In the genomic region with DNA sequence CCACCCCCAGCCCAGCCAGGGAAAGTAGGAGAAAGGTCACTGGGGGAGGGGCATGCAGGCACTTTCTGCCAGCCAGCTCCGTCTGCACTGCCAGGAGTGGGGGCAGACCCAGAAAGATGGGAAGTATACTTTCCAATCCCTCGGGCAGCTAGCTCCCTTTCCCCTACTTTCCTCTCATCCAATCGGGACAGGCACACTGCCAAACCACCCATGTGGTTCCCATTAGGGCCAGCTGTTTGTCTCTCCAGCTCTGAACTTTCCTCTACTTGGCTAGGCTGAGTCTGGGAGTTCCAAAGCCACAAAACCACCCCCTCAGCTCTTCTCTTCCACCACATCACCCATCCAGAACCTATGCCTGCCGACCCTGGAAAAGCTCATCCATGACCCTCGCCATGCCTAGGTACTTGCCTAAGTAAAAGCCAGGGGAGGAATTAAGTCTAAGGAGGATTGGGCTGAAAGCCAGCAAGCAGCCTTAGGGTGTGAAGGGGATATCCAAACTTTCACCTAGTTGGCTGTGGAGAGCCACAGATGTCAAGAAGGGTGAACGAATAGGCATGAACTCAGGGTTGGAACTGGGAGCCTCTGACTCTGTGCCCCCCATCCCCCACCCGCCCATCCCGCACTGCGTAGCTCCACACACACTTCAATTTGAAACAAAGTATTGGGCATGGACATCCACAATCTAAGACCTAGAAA, we compare ENCODE assay signal across 8 mouse cellular contexts. TPM values are rescaled to one million over a fixed set of nuclear protein-coding genes. Genes with fewer than 3 reads are reported as not detected.
A peak's percentile ranks its signal among the peaks of the same experiment; 100 is the strongest.
DNase-seq lines count a peak whose midpoint lies in the region; ATAC-seq lines count a peak whose summit lies in the region.

No protein-coding gene starts in this region.

- H3K9ac ChIP-seq in forebrain, embryonic 16.5 days (replicated peaks; ENCODE audit: low read depth, low read length): no peak overlapping the region
- peak overlapping the region; percentile 71 for H3K9ac ChIP-seq in liver, embryonic 13.5 days

- peak; percentile 88 for ATAC-seq in forebrain, embryonic 16.5 days
- peak; percentile 30; the same call in 1 of the 2 replicates for ATAC-seq in liver, embryonic 13.5 days (ENCODE audit: low read depth)
- no peak for ATAC-seq in megakaryocyte-erythroid progenitor cell, adult 5-6 weeks (replicated peaks; ENCODE audit: low FRiP score, low TSS enrichment, poor library complexity, severe bottlenecking)

- H3K27ac ChIP-seq in forebrain, embryonic 16.5 days (ENCODE audit: low read length): peak overlapping the region; percentile 57; the same call in 1 of the 2 replicates
- peak overlapping the region; percentile 77 for H3K27ac ChIP-seq in liver, embryonic 13.5 days

- DNase-seq in ES-CJ7 (ENCODE audit: low read depth, low spot score): peak; percentile 22
- DNase-seq in cerebellum, adult 18-20 months: peak; percentile 40 to 42
- DNase-seq in heart, postnatal 14 days: peak; percentile 95 to 98
- DNase-seq in large intestine, adult 2 months (ENCODE audit: low read depth, low spot score): peak; percentile 67
- DNase-seq in liver, embryonic 13.5 days: no peak
- peak; percentile 94 for DNase-seq in ovary, postnatal 10 days (ENCODE audit: low spot score)

- no peaks in the 10 kb centered on the region for H3K27me3 ChIP-seq in forebrain, embryonic 16.5 days (replicated peaks; ENCODE audit: control insufficient read depth, insufficient read depth, low read length)
- H3K27me3 ChIP-seq in liver, embryonic 13.5 days: 0 out of 2 replicates have a peak, but pooled peaks cover 3% of the 10 kb centered on the region

- 46% methylated on average over 9 of the region's 9 CpGs for WGBS in forebrain, embryonic 16.5 days
- WGBS in large intestine, adult 2 months: 18% methylated on average over 9 of the region's 9 CpGs
- WGBS in liver, embryonic 13.5 days (ENCODE audit: insufficient replicate concordance): 38% methylated on average over 9 of the region's 9 CpGs

- H3K4me3 ChIP-seq in forebrain, embryonic 16.5 days (replicated peaks; ENCODE audit: low read length): no peak overlapping the region
- peak overlapping the region; percentile 66 for H3K4me3 ChIP-seq in liver, embryonic 13.5 days (replicated peaks)

- peak overlapping the region; percentile 37 for H3K4me2 ChIP-seq in forebrain, embryonic 16.5 days (ENCODE audit: low read length)
- peak overlapping the region; percentile 87 for H3K4me2 ChIP-seq in liver, embryonic 13.5 days

- H3K9me3 ChIP-seq in forebrain, embryonic 16.5 days (ENCODE audit: control insufficient read depth, low read length): no peaks in the 10 kb centered on the region
- H3K9me3 ChIP-seq in liver, embryonic 13.5 days (replicated peaks): no peaks in the 10 kb centered on the region

- peaks cover 26% of the 10 kb centered on the region for H3K4me1 ChIP-seq in forebrain, embryonic 16.5 days (replicated peaks; ENCODE audit: control insufficient read depth, insufficient read depth, low read length)
- H3K4me1 ChIP-seq in liver, embryonic 13.5 days (replicated peaks): peaks cover 53% of the 10 kb centered on the region

- H3K36me3 ChIP-seq in forebrain, embryonic 16.5 days (ENCODE audit: control insufficient read depth, insufficient read depth): no peaks in the 10 kb centered on the region
- peaks cover 42% of the 10 kb centered on the region for H3K36me3 ChIP-seq in liver, embryonic 13.5 days

- intact Hi-C loops in heart, postnatal 14 days (cut with DNase I): loop anchor here (2.0 to 10.0 kb wide), 2 partner anchors 15 to 1545 kb away; no protein-coding TSS in a partner anchor

RNA-seq across cellular contexts. Expression of gene Angptl4, which starts 2.2 kb away (rescaled TPM):
- polyA plus RNA-seq in forebrain, embryonic 16.5 days (2015; fragmentation: Nextera tagmentation; extraction: Ambion mirVana): 15.5 and 16.2 TPM in 2 replicates
- total RNA-seq in heart, postnatal 14 days (2021): 10 to 100 TPM; 20.5 to 31.6 TPM
- 21.9 and 75.2 TPM in 2 replicates for polyA plus RNA-seq in large intestine, adult 2 months (2012; rRNA removed)
- 18.9 and 20.2 TPM in 2 replicates for polyA plus RNA-seq in liver, embryonic 13.5 days (2015; fragmentation: Nextera tagmentation; extraction: Ambion mirVana)
- total RNA-seq in megakaryocyte-erythroid progenitor cell, adult 5-6 weeks (2014; fragmentation: Nextera tagmentation): 14.9 and 18.2 TPM in 2 replicates
- total RNA-seq in megakaryocyte-erythroid progenitor cell, adult 5-6 weeks (2017): 13.0 and 17.1 TPM in 2 replicates

RNA-seq across cellular contexts. Expression of gene Rab11b, which starts 19.1 kb away (rescaled TPM):
- polyA plus RNA-seq in forebrain, embryonic 16.5 days (2015; fragmentation: Nextera tagmentation; extraction: Ambion mirVana): 411 and 469 TPM in 2 replicates
- total RNA-seq in heart, postnatal 14 days (2021): 100 to 1,000 TPM; 271 to 275 TPM
- 268 and 292 TPM in 2 replicates for polyA plus RNA-seq in large intestine, adult 2 months (2012; rRNA removed)
- polyA plus RNA-seq in liver, embryonic 13.5 days (2015; fragmentation: Nextera tagmentation; extraction: Ambion mirVana): 117 and 123 TPM in 2 replicates
- total RNA-seq in megakaryocyte-erythroid progenitor cell, adult 5-6 weeks (2014; fragmentation: Nextera tagmentation): 98.0 and 144 TPM in 2 replicates
- 27.5 and 33.0 TPM in 2 replicates for total RNA-seq in megakaryocyte-erythroid progenitor cell, adult 5-6 weeks (2017)

RNA-seq across cellular contexts. Expression of gene Kank3, which starts 30.9 kb away (rescaled TPM):
- polyA plus RNA-seq in forebrain, embryonic 16.5 days (2015; fragmentation: Nextera tagmentation; extraction: Ambion mirVana): 40.5 and 45.4 TPM in 2 replicates
- 100 to 1,000 TPM in 1 of 2 experiments, 10 to 100 TPM in 1; 96.9 to 104 TPM for total RNA-seq in heart, postnatal 14 days (2021)
- 19.7 and 22.0 TPM in 2 replicates for polyA plus RNA-seq in large intestine, adult 2 months (2012; rRNA removed)
- polyA plus RNA-seq in liver, embryonic 13.5 days (2015; fragmentation: Nextera tagmentation; extraction: Ambion mirVana): 8.1 and 8.9 TPM in 2 replicates
- 12.0 and 19.7 TPM in 2 replicates for total RNA-seq in megakaryocyte-erythroid progenitor cell, adult 5-6 weeks (2014; fragmentation: Nextera tagmentation)
- 1.6 and 2.4 TPM in 2 replicates for total RNA-seq in megakaryocyte-erythroid progenitor cell, adult 5-6 weeks (2017)

RNA-seq across cellular contexts. Expression of gene Rps28, which starts 44.9 kb away (rescaled TPM):
- 480 and 560 TPM in 2 replicates for polyA plus RNA-seq in forebrain, embryonic 16.5 days (2015; fragmentation: Nextera tagmentation; extraction: Ambion mirVana)
- total RNA-seq in heart, postnatal 14 days (2021): 100 to 1,000 TPM; 736 to 815 TPM
- polyA plus RNA-seq in large intestine, adult 2 months (2012; rRNA removed): 844 and 888 TPM in 2 replicates
- 614 and 696 TPM in 2 replicates for polyA plus RNA-seq in liver, embryonic 13.5 days (2015; fragmentation: Nextera tagmentation; extraction: Ambion mirVana)
- 3,294 and 3,898 TPM in 2 replicates for total RNA-seq in megakaryocyte-erythroid progenitor cell, adult 5-6 weeks (2014; fragmentation: Nextera tagmentation)
- total RNA-seq in megakaryocyte-erythroid progenitor cell, adult 5-6 weeks (2017): 3,120 and 3,626 TPM in 2 replicates

RNA-seq across cellular contexts. Expression of gene Ndufa7, which starts 45.0 kb away (rescaled TPM):
- polyA plus RNA-seq in forebrain, embryonic 16.5 days (2015; fragmentation: Nextera tagmentation; extraction: Ambion mirVana): 386 and 402 TPM in 2 replicates
- total RNA-seq in heart, postnatal 14 days (2021): 100 to 1,000 TPM; 544 to 555 TPM
- polyA plus RNA-seq in large intestine, adult 2 months (2012; rRNA removed): 365 and 370 TPM in 2 replicates
- polyA plus RNA-seq in liver, embryonic 13.5 days (2015; fragmentation: Nextera tagmentation; extraction: Ambion mirVana): 250 and 284 TPM in 2 replicates
- 261 and 275 TPM in 2 replicates for total RNA-seq in megakaryocyte-erythroid progenitor cell, adult 5-6 weeks (2014; fragmentation: Nextera tagmentation)
- 85.6 and 250 TPM in 2 replicates for total RNA-seq in megakaryocyte-erythroid progenitor cell, adult 5-6 weeks (2017)
